Comparison of ENCODE assay signal across 23 mouse cellular contexts in genomic region chr13:46159354-46159753, GRCm38 (mm10).
A peak's percentile ranks its signal among the peaks of the same experiment; 100 is the strongest.
DNase-seq lines count a peak whose midpoint lies in the region; ATAC-seq and TF ChIP-seq lines count a peak whose summit lies in the region.
"Had no signal": no experiment of that assay in that cellular context is flagged by ENCODE, and none has a peak within 500 bp of the region (broad histone marks: within the 10 kb centered on the region; RNA-seq: fewer than 3 reads in every experiment).

No protein-coding gene starts in this region.

- DNase-seq in heart, adult 11 months = peak; percentile 74
- no peak for DNase-seq in heart, postnatal 25 days (ENCODE audit: low spot score)
- no peak for DNase-seq in gastrocnemius, postnatal 10 days
- no peak for DNase-seq in gastrocnemius, adult 2 months
- DNase-seq in urinary bladder, postnatal 10 days (ENCODE audit: low spot score) = no peak
- DNase-seq in embryo, embryonic 11 days = no peak
- DNase-seq: adrenal gland, adult 2 months; adrenal gland, postnatal 14 days; cerebellum, adult 11 months; cerebellum, adult 8-10 months; cerebellum, postnatal 10 days; cerebellum, postnatal 36 days; gastrocnemius, postnatal 25 days; heart, postnatal 36 days; kidney, adult 11 months had no signal

- TF ChIP-seq CTCF in gastrocnemius, adult 2 months (IDR thresholded peaks at IDR 0.05) = no peak

- intact Hi-C loops in heart, postnatal 25 days (cut with DNase I) = no loop called here
- intact Hi-C loops in gastrocnemius, adult 2 months (cut with DNase I) = no loop called here

- no peak overlapping the region for H3K27ac ChIP-seq in gastrocnemius, adult 2 months
- H3K27ac ChIP-seq: forebrain, embryonic 10.5 days; forebrain, embryonic 13.5 days; hindbrain, embryonic 10.5 days; hindbrain, embryonic 13.5 days had no signal

- H3K4me3 ChIP-seq in gastrocnemius, adult 2 months = no peak overlapping the region
- H3K4me3 ChIP-seq: forebrain, embryonic 10.5 days; forebrain, embryonic 13.5 days; hindbrain, embryonic 10.5 days; hindbrain, embryonic 13.5 days had no signal

- peak; percentile 75 for ATAC-seq in activated CD4-positive, CD25-positive, alpha-beta regulatory T cell, adult 4 months
- ATAC-seq in megakaryocyte, adult 5-6 weeks (ENCODE audit: poor library complexity, severe bottlenecking) = peak; percentile 33; the same call in 1 of the 2 replicates
- ATAC-seq: forebrain, embryonic 13.5 days; forebrain, embryonic 16.5 days; hindbrain, embryonic 16.5 days had no signal
